Mouse (Mus musculus) hindbrain, embryonic 10.5 days (tissue): ENCODE data around the gene Slfn14. TPM values are rescaled to one million over a fixed set of nuclear protein-coding genes. Genes with fewer than 3 reads are reported as not detected.
"Not testable (repeated sequence)": the region's sequence is repeated elsewhere in the genome, so short reads cannot be mapped to it uniquely, and the experiment has no call there.

ENCODE experiments used
- DNase-seq: peaks from one replicate; pipeline ENCODE4 v3.0.0-alpha.2; 2017; ENCODE audit warnings: low spot score
- H3K27ac ChIP-seq: fragments of 300-500 bp; sonication (generic); 2 replicates; pipeline ENCODE4 v1.5.1; 2016; ENCODE audit warnings: mild to moderate bottlenecking, moderate library complexity
- H3K27me3 ChIP-seq: fragments of 300-500 bp; sonication (generic); 2 replicates; pipeline ENCODE4 v1.6.1; 2016; ENCODE audit warnings: mild to moderate bottlenecking; ENCODE audit not compliant: poor library complexity, insufficient read depth, severe bottlenecking
- H3K36me3 ChIP-seq: fragments of 300-500 bp; sonication (generic); 2 replicates; pipeline ENCODE4 v1.6.1; 2016; ENCODE audit warnings: mild to moderate bottlenecking, moderate library complexity
- H3K4me1 ChIP-seq: fragments of 300-500 bp; sonication (generic); replicated peaks from 2 replicates; pipeline ENCODE4 v1.6.1; 2016; ENCODE audit warnings: mild to moderate bottlenecking
- H3K4me3 ChIP-seq: fragments of 300-500 bp; sonication (generic); 2 replicates; pipeline ENCODE4 v1.5.1; 2016; ENCODE audit warnings: mild to moderate bottlenecking, moderate library complexity
- H3K9me3 ChIP-seq: fragments of 300-500 bp; sonication (generic); 2 replicates; pipeline ENCODE4 v1.6.1; 2016; ENCODE audit warnings: mild to moderate bottlenecking, moderate library complexity
- WGBS: fragments of 180-500 bp; shearing (Covaris S2); methylation state at CpG from one replicate; pipeline ENCODE4 v1.1.7; 2016; 5-methylcytosine and 5-hydroxymethylcytosine counted together
- polyA plus RNA-seq: library from polyadenylated mRNA; unstranded; fragments of >200 nt; fragmentation: Nextera tagmentation; extraction: Ambion mirVana; gene quantifications from 2 replicates; pipeline ENCODE4 v1.2.1, GENCODE M21; 2016

The Slfn14 gene
- 0.11 and 0.30 TPM in 2 replicates for polyA plus RNA-seq

- 78% methylated on average over 1 of the region's 1 CpGs for WGBS
These were observed at the start of gene Slfn14 for GRCm38 (mm10) chr11:83286566-83286965. Slfn14 (minus strand) TSS chr11:83286726.

DNA sequence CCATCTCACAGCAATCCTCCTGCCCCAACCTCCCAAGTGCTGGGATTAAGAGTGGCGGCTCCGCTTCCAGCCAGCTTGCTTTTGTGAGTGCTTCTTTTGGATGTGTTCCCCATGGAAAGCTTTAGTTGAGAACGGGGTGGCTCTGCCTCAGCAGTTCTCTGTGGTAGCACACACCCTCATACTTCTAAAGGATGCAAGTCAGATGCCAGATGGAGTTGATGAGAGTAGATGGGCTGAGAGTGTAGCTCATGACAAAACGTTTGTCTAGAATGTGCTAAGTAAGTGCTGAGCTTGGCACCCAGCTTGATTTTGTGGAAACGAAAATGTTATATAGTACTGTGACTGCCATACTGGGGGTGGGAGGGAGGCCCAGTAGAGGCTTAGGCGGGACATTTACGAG, 49.3 kb upstream of the Slfn14 start:
- Histone ChIP-seq H3K27me3 (no peaks in the 10 kb centered on the region), H3K9me3 (no peaks in the 10 kb centered on the region), H3K4me3 (no peak overlapping the region), H3K4me1 (no peaks in the 10 kb centered on the region), H3K27ac (no peak overlapping the region), H3K36me3 (peaks cover 84% of the 10 kb centered on the region)
- DNase-seq = no peak
- 92% methylated on average over 7 of the region's 7 CpGs for WGBS

More at GRCm38 (mm10) chr11:83286566-83286965, at the start of gene Slfn14:
- H3K4me1 ChIP-seq = peaks cover 8% of the 10 kb centered on the region
- no peaks in the 10 kb centered on the region for H3K9me3 ChIP-seq
- H3K4me3 ChIP-seq = no peak within 1 kb of the TSS
- no peak for DNase-seq
- H3K27ac ChIP-seq = no peak within 1 kb of the TSS
- H3K27me3 ChIP-seq = no peaks in the 10 kb centered on the region
- no peaks in the 10 kb centered on the region for H3K36me3 ChIP-seq

DNA sequence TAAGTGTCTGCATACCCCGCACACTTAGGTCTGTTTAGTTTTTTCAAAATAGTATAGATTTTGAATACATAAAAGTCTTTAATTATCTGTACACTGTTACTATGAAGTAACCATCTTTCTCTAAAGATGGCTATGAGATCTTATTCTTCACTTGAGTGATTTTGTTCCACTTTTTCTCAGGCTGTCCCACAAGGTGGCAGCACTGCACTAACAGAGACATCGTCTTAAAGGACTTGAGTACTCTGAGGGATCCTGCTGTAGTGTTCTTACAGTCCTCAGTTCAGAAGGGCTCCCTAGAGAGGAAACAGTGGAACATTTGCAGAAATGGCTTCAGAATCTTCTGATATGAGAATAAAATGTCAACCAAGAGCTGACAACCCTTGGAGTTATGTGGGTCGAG, 40.9 kb upstream of the Slfn14 start:
- Histone ChIP-seq H3K27ac (no peak overlapping the region), H3K36me3 (peaks cover 75% of the 10 kb centered on the region), H3K9me3 (no peaks in the 10 kb centered on the region), H3K27me3 (no peaks in the 10 kb centered on the region), H3K4me3 (no peak overlapping the region), H3K4me1 (no peaks in the 10 kb centered on the region)
- DNase-seq = peak; percentile 43
- WGBS = 61% methylated on average over 3 of the region's 3 CpGs

DNA sequence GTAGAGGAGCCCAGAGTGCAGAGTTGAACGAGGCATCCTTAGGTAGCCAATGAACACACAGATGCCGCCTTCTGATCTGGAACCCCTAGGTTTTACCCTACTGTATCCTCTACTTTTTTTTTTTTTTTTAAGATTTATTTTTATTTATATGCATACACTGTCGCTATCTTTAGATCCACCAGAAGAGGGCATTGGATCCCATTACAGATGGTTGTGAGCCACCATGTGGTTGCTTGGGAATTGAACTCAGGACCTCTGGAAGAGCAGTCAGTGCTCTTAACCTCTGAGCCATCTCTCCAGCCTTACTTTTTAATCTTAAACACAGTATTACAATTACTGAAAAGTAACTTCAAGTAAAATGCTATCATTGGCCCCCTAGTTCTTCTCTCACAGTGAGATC, 40.2 kb upstream of the Slfn14 start:
- H3K9me3 ChIP-seq, H3K27ac ChIP-seq, DNase-seq, H3K4me3 ChIP-seq, H3K27me3 ChIP-seq, H3K4me1 ChIP-seq: not testable (repeated sequence)
- peaks cover 83% of the 10 kb centered on the region for H3K36me3 ChIP-seq
- 92% methylated on average over 3 of the region's 3 CpGs for WGBS

DNA sequence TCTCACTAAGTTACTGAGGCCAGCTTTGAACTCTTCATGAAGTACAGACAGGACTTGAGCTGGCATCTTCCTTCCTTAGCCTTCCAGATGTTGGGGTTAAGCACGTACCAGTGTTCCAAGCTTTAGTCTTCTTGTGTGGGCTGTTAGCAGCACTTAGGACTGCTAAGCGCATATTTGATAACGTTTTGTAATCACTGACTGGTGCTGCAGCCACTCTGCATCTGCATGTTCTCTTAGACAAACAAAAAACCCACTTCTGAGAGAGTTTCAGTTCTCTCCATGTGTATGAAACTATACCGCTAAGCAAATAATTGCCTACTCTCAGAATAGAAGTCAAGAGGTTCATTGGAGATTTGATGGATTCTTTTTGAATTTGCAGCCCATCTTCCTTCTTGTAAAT, 32.5 kb upstream of the Slfn14 start:
- 92% methylated on average over 4 of the region's 4 CpGs for WGBS
- no peak overlapping the region for H3K27ac ChIP-seq
- H3K4me1 ChIP-seq = no peaks in the 10 kb centered on the region
- no peaks in the 10 kb centered on the region for H3K9me3 ChIP-seq
- no peak overlapping the region for H3K4me3 ChIP-seq
- peaks cover 94% of the 10 kb centered on the region for H3K36me3 ChIP-seq
- DNase-seq = no peak
- no peaks in the 10 kb centered on the region for H3K27me3 ChIP-seq

DNA sequence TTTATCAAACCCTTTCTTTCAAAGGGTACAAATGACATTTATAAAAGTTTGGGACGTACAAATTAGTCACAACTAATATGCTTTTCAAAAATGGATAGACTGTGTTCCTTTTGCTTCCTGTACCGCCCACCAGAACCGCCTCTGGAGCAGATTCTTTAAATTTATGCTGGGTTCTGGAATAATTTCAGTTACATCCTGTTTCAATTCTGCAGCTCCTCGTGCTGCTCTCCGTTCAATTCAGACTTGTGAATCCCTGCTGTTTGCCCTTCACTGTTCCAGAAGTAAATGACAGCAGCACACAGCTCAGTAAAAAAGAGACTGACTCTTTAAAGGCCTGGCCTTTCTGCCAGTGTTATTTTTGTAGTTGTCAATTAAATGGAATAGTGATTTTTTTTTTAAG, 25.9 kb upstream of the Slfn14 start:
- no peak for DNase-seq
- Histone ChIP-seq H3K4me1 (no peaks in the 10 kb centered on the region), H3K27ac (no peak overlapping the region), H3K27me3 (no peaks in the 10 kb centered on the region), H3K9me3 (no peaks in the 10 kb centered on the region), H3K36me3 (peaks cover 63% of the 10 kb centered on the region), H3K4me3 (no peak overlapping the region)
- 79% methylated on average over 5 of the region's 5 CpGs for whole genome bisulfite sequencing

DNA sequence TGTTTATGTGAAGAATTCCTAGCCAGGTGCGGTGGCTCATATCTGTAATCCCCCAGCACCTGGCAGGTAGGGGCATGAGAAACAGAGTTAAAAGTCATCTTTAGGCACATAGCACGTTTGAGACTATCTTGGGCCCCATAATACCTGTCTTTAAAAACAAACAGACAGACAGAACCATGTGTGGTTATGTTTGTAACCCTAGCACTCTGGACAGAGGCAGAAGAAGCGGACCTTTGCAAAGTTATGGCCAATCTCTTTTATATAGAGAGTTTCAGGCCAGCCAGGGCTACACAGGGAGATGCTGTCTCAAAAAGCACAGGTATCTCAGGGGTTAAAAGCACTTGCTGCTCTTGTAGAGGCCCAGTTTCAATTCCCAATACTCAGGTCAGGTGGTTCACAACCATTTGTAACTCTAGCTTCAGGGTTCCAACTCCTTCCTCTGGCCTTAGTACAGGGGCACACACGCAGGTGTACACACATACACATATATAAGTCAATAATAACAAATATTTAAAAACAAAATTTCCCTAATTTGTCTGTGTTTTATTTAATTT, 20.3 kb upstream of the Slfn14 start:
- peaks cover 28% of the 10 kb centered on the region for H3K36me3 ChIP-seq
- DNase-seq = no peak
- H3K9me3 ChIP-seq = no peaks in the 10 kb centered on the region
- peaks cover 23% of the 10 kb centered on the region for H3K4me1 ChIP-seq
- 80% methylated on average over 4 of the region's 4 CpGs for WGBS
- H3K27ac ChIP-seq = no peak overlapping the region
- no peaks in the 10 kb centered on the region for H3K27me3 ChIP-seq
- no peak overlapping the region for H3K4me3 ChIP-seq

- Histone ChIP-seq H3K4me1 (peaks cover 26% of the 10 kb centered on the region), H3K9me3 (no peaks in the 10 kb centered on the region), H3K27me3 (no peaks in the 10 kb centered on the region), H3K4me3 (peak overlapping the region; percentile 96; the same call in 1 of the 2 replicates), H3K27ac (no peak overlapping the region), H3K36me3 (peaks cover 17% of the 10 kb centered on the region)
- no peak for DNase-seq
- 94% methylated on average over 2 of the region's 2 CpGs for WGBS
These were observed 18.0 kb upstream of the Slfn14 start for GRCm38 (mm10) chr11:83304485-83304884.

DNA sequence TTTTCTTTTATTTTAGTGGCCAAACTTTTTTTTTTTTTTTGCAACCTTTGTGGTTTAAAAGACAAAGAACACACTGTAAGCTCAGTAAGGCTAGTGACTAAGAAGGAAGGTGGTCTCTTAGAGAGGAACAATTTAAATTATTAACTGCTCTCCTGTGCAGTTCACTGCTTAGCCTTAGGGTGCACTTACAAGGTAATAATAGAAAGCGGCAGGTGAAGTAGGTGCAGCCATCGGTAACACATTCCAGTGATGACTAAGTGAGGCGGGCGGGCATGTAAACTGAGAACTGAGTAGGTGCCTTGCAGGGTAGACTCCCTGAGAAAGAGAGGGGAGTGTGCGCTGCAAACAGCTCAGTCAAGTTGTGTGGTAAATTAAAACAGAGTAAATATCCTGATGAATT, 17.2 kb upstream of the Slfn14 start:
- Histone ChIP-seq H3K4me1 (peaks cover 26% of the 10 kb centered on the region), H3K36me3 (peaks cover 10% of the 10 kb centered on the region), H3K4me3 (peak overlapping the region; percentile 96), H3K9me3 (no peaks in the 10 kb centered on the region), H3K27me3 (no peaks in the 10 kb centered on the region), H3K27ac (no peak overlapping the region)
- 67% methylated on average over 5 of the region's 5 CpGs for WGBS
- no peak for DNase-seq

GRCm38 (mm10) chr11:83302526-83303251, 16.2 kb upstream of the Slfn14 start, which contains the start of gene Pex12:
Pex12 (minus strand) TSS chr11:83302586.
- Histone ChIP-seq H3K27me3 (no peaks in the 10 kb centered on the region), H3K27ac (peak within 1 kb of the TSS; percentile 97), H3K36me3 (no peaks in the 10 kb centered on the region; the same call in 1 of the 2 replicates), H3K9me3 (no peaks in the 10 kb centered on the region), H3K4me1 (peaks cover 32% of the 10 kb centered on the region), H3K4me3 (peak within 1 kb of the TSS; percentile 96)
- WGBS = under 1% methylated on average over 51 of the region's 51 CpGs
- DNase-seq = peak; percentile 96

DNA sequence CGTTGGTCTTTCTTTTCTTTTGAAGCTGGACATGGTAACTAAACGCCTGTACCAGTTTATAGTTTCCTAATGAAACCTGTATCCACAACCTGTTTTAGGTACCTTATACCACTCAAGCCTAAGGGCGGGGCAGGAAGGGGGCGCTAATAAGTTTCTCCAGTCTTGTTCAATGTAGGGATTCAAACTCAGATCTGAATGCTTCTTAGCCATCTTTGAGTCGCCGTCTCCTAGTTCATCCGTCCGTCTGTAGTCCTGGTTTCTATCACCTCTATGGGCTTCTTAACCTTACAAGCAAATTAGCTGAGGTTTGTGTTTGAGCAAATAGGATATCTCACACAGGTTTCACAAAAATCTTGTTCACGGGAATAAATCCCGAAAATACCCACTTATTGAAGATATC, 15.6 kb upstream of the Slfn14 start:
- peak overlapping the region; percentile 96 for H3K4me3 ChIP-seq
- DNase-seq = no peak
- no peaks in the 10 kb centered on the region for H3K9me3 ChIP-seq
- H3K27me3 ChIP-seq = no peaks in the 10 kb centered on the region
- WGBS = 10% methylated on average over 10 of the region's 10 CpGs
- H3K36me3 ChIP-seq = peaks cover 4% of the 10 kb centered on the region
- peak overlapping the region; percentile 97 for H3K27ac ChIP-seq
- H3K4me1 ChIP-seq = peaks cover 38% of the 10 kb centered on the region

DNA sequence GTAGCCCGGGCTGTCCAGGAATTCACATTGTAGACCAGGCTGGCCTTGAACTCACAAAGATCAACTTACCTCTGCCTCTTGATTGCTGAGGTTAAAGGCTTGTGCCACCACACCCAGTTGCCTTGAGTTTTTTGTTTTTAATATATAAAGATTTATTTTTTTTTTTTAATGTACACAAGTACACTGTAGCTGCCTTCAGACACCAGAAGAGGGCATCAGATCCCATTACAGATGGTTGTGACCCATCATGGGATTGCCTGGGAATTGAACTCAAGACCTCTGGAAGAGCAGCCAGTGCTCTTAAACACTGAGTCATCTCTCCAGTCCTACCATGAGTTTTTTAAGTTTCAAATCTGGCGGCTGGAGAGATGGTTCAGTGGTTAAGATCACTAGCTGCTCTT, 14.9 kb upstream of the Slfn14 start:
- Histone ChIP-seq H3K27ac (no peak overlapping the region), H3K9me3 (no peaks in the 10 kb centered on the region), H3K36me3 (peaks cover 11% of the 10 kb centered on the region), H3K4me1 (peaks cover 38% of the 10 kb centered on the region), H3K4me3 (0 out of 2 replicates have a peak overlapping the region, but pooled peaks have one; percentile 96), H3K27me3 (no peaks in the 10 kb centered on the region)
- 57% methylated on average over 2 of the region's 2 CpGs for WGBS
- no peak for DNase-seq

DNA sequence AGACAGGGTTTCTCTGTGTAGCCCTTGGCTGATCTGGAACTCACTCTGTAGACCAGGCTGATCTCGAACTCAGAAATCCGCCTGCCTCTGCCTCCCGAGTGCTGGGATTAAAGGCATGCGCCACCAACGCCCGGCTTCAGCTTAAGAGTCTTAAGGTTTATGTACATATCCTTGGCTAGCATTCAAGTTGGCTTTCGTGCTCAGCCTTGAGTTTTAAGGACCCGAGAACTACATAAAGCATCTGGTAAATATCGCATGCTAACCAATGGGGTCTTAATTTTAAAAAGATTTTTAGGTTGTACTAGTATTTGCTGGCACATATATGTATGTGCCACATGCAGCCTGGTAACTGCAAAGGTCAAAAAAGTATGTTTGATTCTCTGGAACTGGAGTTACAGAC, 13.2 kb upstream of the Slfn14 start:
- H3K27me3 ChIP-seq = no peaks in the 10 kb centered on the region
- H3K9me3 ChIP-seq = no peaks in the 10 kb centered on the region
- H3K4me1 ChIP-seq = peaks cover 34% of the 10 kb centered on the region
- H3K27ac ChIP-seq = no peak overlapping the region
- WGBS = 94% methylated on average over 9 of the region's 9 CpGs
- DNase-seq = no peak
- H3K4me3 ChIP-seq = peak overlapping the region; percentile 79; the same call in 1 of the 2 replicates
- peaks cover 28% of the 10 kb centered on the region for H3K36me3 ChIP-seq
